ENCODE assay signal across 25 mouse cellular contexts in the genomic region with DNA sequence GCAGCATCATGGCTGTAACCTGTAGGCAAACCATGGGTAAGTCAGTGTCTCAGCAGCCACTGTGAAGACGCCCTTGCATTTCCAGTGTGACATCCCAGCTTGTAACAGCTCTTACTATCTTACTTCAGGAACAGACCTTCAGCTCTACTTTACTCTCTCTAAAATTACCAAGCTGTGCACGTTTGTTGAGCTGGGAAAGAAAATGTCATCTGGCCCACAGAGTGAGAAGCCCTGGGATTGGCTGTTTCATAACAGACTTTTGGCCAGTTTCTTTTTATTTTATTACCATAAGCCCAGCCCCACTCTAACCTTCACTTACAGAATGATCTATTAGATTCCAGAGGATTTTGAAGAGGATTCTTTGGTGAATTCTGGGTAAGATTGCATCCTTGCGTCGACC. TPM values are rescaled to one million over a fixed set of nuclear protein-coding genes. Genes with fewer than 3 reads are reported as not detected.
DNase-seq lines count a peak whose midpoint lies in the region; ATAC-seq and TF ChIP-seq lines count a peak whose summit lies in the region.
"Had no signal": no experiment of that assay in that cellular context is flagged by ENCODE, and none has a peak within 500 bp of the region (broad histone marks: within the 10 kb centered on the region; RNA-seq: fewer than 3 reads in every experiment).

A gene (plus strand): TSS at position 301 of the 400 bp plus-strand sequence.

- H3K36me3 ChIP-seq in heart, embryonic 14.5 days (ENCODE audit: control insufficient read depth, insufficient read depth, low read length) = no peaks in the 10 kb centered on the region
- H3K36me3 ChIP-seq in hindbrain, embryonic 14.5 days (replicated peaks; ENCODE audit: control insufficient read depth, insufficient read depth) = no peaks in the 10 kb centered on the region
- no peaks in the 10 kb centered on the region for H3K36me3 ChIP-seq in hindbrain, embryonic 10.5 days
- H3K36me3 ChIP-seq in midbrain, postnatal 0 days (ENCODE audit: insufficient read depth, low read length) = no peaks in the 10 kb centered on the region
- no peaks in the 10 kb centered on the region for H3K36me3 ChIP-seq in midbrain, embryonic 11.5 days (ENCODE audit: control insufficient read depth, insufficient read depth, low read length)
- H3K36me3 ChIP-seq: embryonic facial prominence, embryonic 12.5 days had no signal

- no peak within 1 kb of the TSS for H3K4me2 ChIP-seq in heart, embryonic 14.5 days (ENCODE audit: low read length)
- H3K4me2 ChIP-seq in hindbrain, embryonic 14.5 days (replicated peaks) = no peak within 1 kb of the TSS
- no peak within 1 kb of the TSS for H3K4me2 ChIP-seq in midbrain, postnatal 0 days (ENCODE audit: low read depth, low read length, poor library complexity, severe bottlenecking)
- H3K4me2 ChIP-seq in midbrain, embryonic 11.5 days = no peak within 1 kb of the TSS
- H3K4me2 ChIP-seq: embryonic facial prominence, embryonic 12.5 days had no signal

- H3K4me1 ChIP-seq in heart, embryonic 14.5 days (ENCODE audit: control insufficient read depth in 2 of 2, insufficient read depth in 2 of 2, low read length in 2 of 2) = peaks cover 7 to 22% of the 10 kb centered on the region in 2 experiments
- peaks cover 5% of the 10 kb centered on the region; the same call in 1 of the 2 replicates for H3K4me1 ChIP-seq in hindbrain, embryonic 14.5 days (replicated peaks; ENCODE audit: control insufficient read depth, insufficient read depth, low read length)
- no peaks in the 10 kb centered on the region; the same call in 1 of the 2 replicates for H3K4me1 ChIP-seq in hindbrain, embryonic 10.5 days (replicated peaks)
- H3K4me1 ChIP-seq in midbrain, postnatal 0 days (ENCODE audit: insufficient read depth, low read length) = 0 out of 2 replicates have a peak, but pooled peaks cover 2% of the 10 kb centered on the region
- no peaks in the 10 kb centered on the region; the same call in 1 of the 2 replicates for H3K4me1 ChIP-seq in midbrain, embryonic 11.5 days (ENCODE audit: control insufficient read depth, insufficient read depth, low read length)
- H3K4me1 ChIP-seq: embryonic facial prominence, embryonic 12.5 days had no signal

- H3K27me3 ChIP-seq in heart, embryonic 14.5 days (ENCODE audit: control insufficient read depth, insufficient read depth, low read length) = no peaks in the 10 kb centered on the region
- H3K27me3 ChIP-seq in hindbrain, embryonic 14.5 days (ENCODE audit: control insufficient read depth, insufficient read depth, low read length) = no peaks in the 10 kb centered on the region
- H3K27me3 ChIP-seq in hindbrain, embryonic 10.5 days (ENCODE audit: insufficient read depth, poor library complexity, severe bottlenecking) = no peaks in the 10 kb centered on the region
- no peaks in the 10 kb centered on the region for H3K27me3 ChIP-seq in midbrain, postnatal 0 days (ENCODE audit: insufficient read depth, low read length)
- H3K27me3 ChIP-seq in midbrain, embryonic 11.5 days (ENCODE audit: control insufficient read depth, insufficient read depth, low read length) = no peaks in the 10 kb centered on the region
- H3K27me3 ChIP-seq: embryonic facial prominence, embryonic 12.5 days had no signal

- no peak within 1 kb of the TSS for H3K4me3 ChIP-seq in heart, embryonic 14.5 days (ENCODE audit: control insufficient read depth in 1 of 2, insufficient read depth in 1 of 2, low read depth in 1 of 2, low read length in 2 of 2)
- no peak within 1 kb of the TSS for H3K4me3 ChIP-seq in hindbrain, embryonic 14.5 days (replicated peaks; ENCODE audit: low read length)
- no peak within 1 kb of the TSS for H3K4me3 ChIP-seq in hindbrain, embryonic 10.5 days
- no peak within 1 kb of the TSS for H3K4me3 ChIP-seq in midbrain, postnatal 0 days (ENCODE audit: low read depth, low read length)
- no peak within 1 kb of the TSS for H3K4me3 ChIP-seq in midbrain, embryonic 11.5 days (ENCODE audit: low read depth, low read length)
- H3K4me3 ChIP-seq: embryonic facial prominence, embryonic 12.5 days had no signal

- 53% methylated on average over 4 of the region's 4 CpGs for WGBS in heart, embryonic 14.5 days
- WGBS in hindbrain, embryonic 14.5 days = 77% methylated on average over 4 of the region's 4 CpGs
- WGBS in hindbrain, embryonic 10.5 days = 79% methylated on average over 4 of the region's 4 CpGs
- 66% methylated on average over 4 of the region's 4 CpGs for WGBS in midbrain, postnatal 0 days
- 77% methylated on average over 4 of the region's 4 CpGs for WGBS in midbrain, embryonic 11.5 days

- no peaks in the 10 kb centered on the region for H3K9me3 ChIP-seq in heart, embryonic 14.5 days (ENCODE audit: control insufficient read depth, low read length)
- H3K9me3 ChIP-seq in hindbrain, embryonic 14.5 days (ENCODE audit: control insufficient read depth, low read length) = no peaks in the 10 kb centered on the region
- H3K9me3 ChIP-seq in hindbrain, embryonic 10.5 days = no peaks in the 10 kb centered on the region
- H3K9me3 ChIP-seq in midbrain, postnatal 0 days (ENCODE audit: low read length) = no peaks in the 10 kb centered on the region
- no peaks in the 10 kb centered on the region for H3K9me3 ChIP-seq in midbrain, embryonic 11.5 days (ENCODE audit: control insufficient read depth, low read length)
- H3K9me3 ChIP-seq: embryonic facial prominence, embryonic 12.5 days had no signal

- no peak for DNase-seq in heart, adult 9 months (ENCODE audit: low spot score in 2 of 2)
- no peak for DNase-seq in hindbrain, embryonic 14.5 days (ENCODE audit: low spot score)
- no peak for DNase-seq in hindbrain, embryonic 10.5 days (ENCODE audit: low spot score)
- DNase-seq in midbrain, postnatal 0 days (ENCODE audit: low spot score) = no peak
- DNase-seq in midbrain, embryonic 11.5 days (ENCODE audit: low spot score, missing footprints) = no peak
- DNase-seq: adrenal gland, postnatal 14 days; cerebellum, adult 11-12 months; cerebellum, adult 9-10 months; cerebellum, postnatal 25 days; gastrocnemius, postnatal 14 days; heart, postnatal 14 days; kidney, adult 11 months had no signal

- TF ChIP-seq CTCF in midbrain, postnatal 0 days (IDR thresholded peaks at IDR 0.05) = no peak

- peak within 1 kb of the TSS; percentile 51 to 62; a peak in 3 of 4 replicates for H3K27ac ChIP-seq in heart, embryonic 14.5 days (replicated peaks in 1 of 2; ENCODE audit: control insufficient read depth in 1 of 2, insufficient read depth in 1 of 2, low read depth in 2 of 2, low read length in 2 of 2)
- peak within 1 kb of the TSS; percentile 16; the same call in 1 of the 2 replicates for H3K27ac ChIP-seq in hindbrain, embryonic 14.5 days
- H3K27ac ChIP-seq in hindbrain, embryonic 10.5 days = no peak within 1 kb of the TSS
- H3K27ac ChIP-seq in midbrain, postnatal 0 days (ENCODE audit: low read depth, low read length) = 0 out of 2 replicates have a peak within 1 kb of the TSS, but pooled peaks have one; percentile 21
- no peak within 1 kb of the TSS for H3K27ac ChIP-seq in midbrain, embryonic 11.5 days (ENCODE audit: low read depth, low read length)
- H3K27ac ChIP-seq: embryonic facial prominence, embryonic 12.5 days had no signal

- ATAC-seq in heart, embryonic 14.5 days (ENCODE audit: insufficient number of reproducible peaks, insufficient read depth, low FRiP score, low read depth) = no peak
- no peak for ATAC-seq in hindbrain, embryonic 14.5 days (ENCODE audit: low FRiP score)
- ATAC-seq in midbrain, postnatal 0 days (ENCODE audit: low FRiP score) = no peak
- no peak for ATAC-seq in midbrain, embryonic 11.5 days (ENCODE audit: low FRiP score)
- ATAC-seq: activated CD4-positive, CD25-positive, alpha-beta regulatory T cell, adult 4 months; forebrain, embryonic 16.5 days; hindbrain, embryonic 16.5 days; Patski had no signal

- H3K9ac ChIP-seq in heart, embryonic 14.5 days (ENCODE audit: low read length) = no peak within 1 kb of the TSS
- no peak within 1 kb of the TSS for H3K9ac ChIP-seq in hindbrain, embryonic 14.5 days
- no peak within 1 kb of the TSS for H3K9ac ChIP-seq in midbrain, postnatal 0 days (replicated peaks; ENCODE audit: low read length, poor library complexity, severe bottlenecking)
- H3K9ac ChIP-seq in midbrain, embryonic 11.5 days (ENCODE audit: low read length) = no peak within 1 kb of the TSS
- H3K9ac ChIP-seq: embryonic facial prominence, embryonic 12.5 days had no signal

RNA-seq across cellular contexts. Expression of the gene that starts here (rescaled TPM):
- polyA plus RNA-seq in heart, embryonic 14.5 days (2014; fragmentation: Nextera tagmentation; extraction: Ambion mirVana) = not detected in 2 replicates
- polyA plus RNA-seq in hindbrain, embryonic 14.5 days (2014; fragmentation: Nextera tagmentation; extraction: Ambion mirVana) = 0.07 TPM in 2 replicates
- not detected in 2 replicates for polyA plus RNA-seq in hindbrain, embryonic 10.5 days (2016; fragmentation: Nextera tagmentation; extraction: Ambion mirVana)
- total RNA-seq in midbrain, postnatal 0 days (2014; rRNA removed) = 0.27 and 0.28 TPM in 2 replicates
- polyA plus RNA-seq in midbrain, postnatal 0 days (2015; fragmentation: Nextera tagmentation; extraction: Ambion mirVana) = 0.31 and 0.36 TPM in 2 replicates
- polyA plus RNA-seq in midbrain, embryonic 11.5 days (2014; fragmentation: Nextera tagmentation; extraction: Ambion mirVana) = not detected in 2 replicates
- total RNA-seq: adrenal gland, adult 18-20 months; adrenal gland, postnatal 14 days; CH12.LX; gastrocnemius, adult 18-20 months; gastrocnemius, postnatal 14 days; heart, adult 8-10 months; heart, postnatal 14 days had no signal
- polyA plus RNA-seq: activated CD4-positive, CD25-positive, alpha-beta regulatory T cell, adult 4 months; embryonic facial prominence, embryonic 12.5 days; forebrain, embryonic 11.5 days; gonadal fat pad, adult 2 months; intestine, embryonic 14.5 days; Patski had no signal

Comparison
In these comparisons a context has a peak if more than half of its experiments do, and no peak if none do; other contexts are left out.
1. H3K27ac ChIP-seq: peak in heart, embryonic 14.5 days (2 of 2), hindbrain, embryonic 14.5 days (single experiment) and midbrain, postnatal 0 days (single experiment); none in hindbrain, embryonic 10.5 days (single experiment) and midbrain, embryonic 11.5 days (single experiment).